Mouse (Mus musculus): Measurements from ENCODE around the gene Reep1. TPM values are rescaled to one million over a fixed set of nuclear protein-coding genes. Genes with fewer than 3 reads are reported as not detected.
A peak's percentile ranks its signal among the peaks of the same experiment; 100 is the strongest.

Reep1 gene
- polyA plus RNA-seq, 1 experiment from 2014 or later: 19.0 TPM

DNA sequence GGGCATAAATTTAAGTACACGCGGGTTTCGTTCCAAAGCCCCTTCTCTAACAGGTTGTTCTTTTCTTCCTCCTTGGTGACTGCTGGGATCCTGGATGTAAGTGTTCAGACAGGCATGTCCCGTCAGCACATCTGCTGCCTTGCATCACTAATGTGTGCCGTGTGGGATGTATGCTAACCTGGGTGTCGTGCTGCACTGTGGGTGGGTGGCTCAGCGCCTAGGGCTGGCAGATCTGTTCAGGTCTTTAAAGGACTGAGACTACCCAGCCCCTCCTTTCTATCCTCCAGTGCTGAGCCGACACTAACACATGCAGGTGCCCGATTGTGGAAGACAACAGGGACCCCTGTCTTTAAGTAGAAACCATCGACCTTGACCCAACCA is 94.3 kb downstream of the Reep1 start:
- 61% methylated on average over 10 of the region's 10 CpGs for WGBS
- peaks cover 13 to 19% of the 10 kb centered on the region in 2 experiments for H3K4me1 ChIP-seq (ENCODE audit: control insufficient read depth in 2 of 2, insufficient read depth in 2 of 2, low read length in 2 of 2)
- H3K9me3 ChIP-seq (ENCODE audit: control insufficient read depth, low read length): no peaks in the 10 kb centered on the region
- no peaks in the 10 kb centered on the region for H3K36me3 ChIP-seq (ENCODE audit: control insufficient read depth, insufficient read depth, low read length)
- H3K9ac ChIP-seq (ENCODE audit: low read length): no peak overlapping the region
- no peak overlapping the region for H3K4me2 ChIP-seq (ENCODE audit: low read length)
- no peak overlapping the region for H3K4me3 ChIP-seq (ENCODE audit: control insufficient read depth in 1 of 2, insufficient read depth in 1 of 2, low read depth in 1 of 2, low read length in 2 of 2)
- H3K27ac ChIP-seq (replicated peaks in 1 of 2; ENCODE audit: control insufficient read depth in 1 of 2, insufficient read depth in 1 of 2, low read depth in 2 of 2, low read length in 2 of 2): no peak overlapping the region
- ATAC-seq (ENCODE audit: insufficient number of reproducible peaks, insufficient read depth, low FRiP score, low read depth): no peak
- H3K27me3 ChIP-seq (ENCODE audit: control insufficient read depth, insufficient read depth, low read length): no peaks in the 10 kb centered on the region

DNA sequence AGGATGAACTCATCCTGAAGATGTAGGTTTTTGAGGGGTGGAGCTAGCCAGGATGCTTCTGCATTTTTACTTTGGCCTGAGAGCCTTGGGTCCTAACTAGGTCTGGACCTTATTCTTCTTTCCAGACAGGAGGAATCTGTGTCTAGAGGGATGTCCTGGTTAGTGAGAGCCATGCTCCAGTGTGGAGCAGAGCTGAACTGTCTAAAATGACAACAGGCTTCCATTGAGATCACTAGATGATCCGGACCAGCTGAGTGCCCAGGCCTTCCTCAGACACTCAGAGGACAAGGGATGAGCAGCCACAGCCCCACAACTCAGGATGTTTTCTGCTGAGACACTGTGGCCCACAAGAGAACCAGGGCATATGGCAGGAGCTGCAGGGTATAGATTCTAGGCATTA is 96.2 kb downstream of the Reep1 start:
- WGBS: 81% methylated on average over 1 of the region's 1 CpGs
- H3K9ac ChIP-seq (ENCODE audit: low read length): peak overlapping the region; percentile 54; the same call in 1 of the 2 replicates
- no peak for ATAC-seq (ENCODE audit: insufficient number of reproducible peaks, insufficient read depth, low FRiP score, low read depth)

GRCm38 (mm10) chr6:71804061-71804829 is 96.9 kb downstream of the Reep1 start:
- H3K4me2 ChIP-seq (ENCODE audit: low read length): peak overlapping the region; percentile 60
- peak; percentile 78 for ATAC-seq (ENCODE audit: insufficient number of reproducible peaks, insufficient read depth, low FRiP score, low read depth)
- peaks cover 13 to 22% of the 10 kb centered on the region in 2 experiments for H3K4me1 ChIP-seq (ENCODE audit: control insufficient read depth in 2 of 2, insufficient read depth in 2 of 2, low read length in 2 of 2)
- peak overlapping the region; percentile 58 for H3K9ac ChIP-seq (ENCODE audit: low read length)
- no peaks in the 10 kb centered on the region for H3K27me3 ChIP-seq (ENCODE audit: control insufficient read depth, insufficient read depth, low read length)
- peak overlapping the region in 1 of 2 experiments; percentile 19; a peak in 1 of 4 replicates for H3K4me3 ChIP-seq (ENCODE audit: control insufficient read depth in 1 of 2, insufficient read depth in 1 of 2, low read depth in 1 of 2, low read length in 2 of 2)
- WGBS: 8% methylated on average over 12 of the region's 12 CpGs
- no peaks in the 10 kb centered on the region for H3K9me3 ChIP-seq (ENCODE audit: control insufficient read depth, low read length)
- H3K27ac ChIP-seq (replicated peaks in 1 of 2; ENCODE audit: control insufficient read depth in 1 of 2, insufficient read depth in 1 of 2, low read depth in 2 of 2, low read length in 2 of 2): peak overlapping the region; percentile 88 to 90
- peaks cover 17% of the 10 kb centered on the region; the same call in 1 of the 2 replicates for H3K36me3 ChIP-seq (ENCODE audit: control insufficient read depth, insufficient read depth, low read length)

More for the DNA sequence above, 96.2 kb downstream of the Reep1 start:
- peak overlapping the region; percentile 12 to 90 for H3K27ac ChIP-seq (replicated peaks in 1 of 2; ENCODE audit: control insufficient read depth in 1 of 2, insufficient read depth in 1 of 2, low read depth in 2 of 2, low read length in 2 of 2)
- H3K4me2 ChIP-seq (ENCODE audit: low read length): no peak overlapping the region
- H3K36me3 ChIP-seq (ENCODE audit: control insufficient read depth, insufficient read depth, low read length): peaks cover 11% of the 10 kb centered on the region; the same call in 1 of the 2 replicates
- peaks cover 13 to 19% of the 10 kb centered on the region in 2 experiments for H3K4me1 ChIP-seq (ENCODE audit: control insufficient read depth in 2 of 2, insufficient read depth in 2 of 2, low read length in 2 of 2)
- H3K9me3 ChIP-seq (ENCODE audit: control insufficient read depth, low read length): no peaks in the 10 kb centered on the region
- no peaks in the 10 kb centered on the region for H3K27me3 ChIP-seq (ENCODE audit: control insufficient read depth, insufficient read depth, low read length)
- H3K4me3 ChIP-seq (ENCODE audit: control insufficient read depth in 1 of 2, insufficient read depth in 1 of 2, low read depth in 1 of 2, low read length in 2 of 2): no peak overlapping the region

GRCm38 (mm10) chr6:71806713-71807112 is 99.4 kb downstream of the Reep1 start:
- H3K9me3 ChIP-seq (ENCODE audit: control insufficient read depth, low read length): no peaks in the 10 kb centered on the region
- no peaks in the 10 kb centered on the region for H3K27me3 ChIP-seq (ENCODE audit: control insufficient read depth, insufficient read depth, low read length)
- no peak overlapping the region for H3K4me3 ChIP-seq (ENCODE audit: control insufficient read depth in 1 of 2, insufficient read depth in 1 of 2, low read depth in 1 of 2, low read length in 2 of 2)
- peaks cover 10 to 22% of the 10 kb centered on the region in 2 experiments for H3K4me1 ChIP-seq (ENCODE audit: control insufficient read depth in 2 of 2, insufficient read depth in 2 of 2, low read length in 2 of 2)
- no peak overlapping the region for H3K4me2 ChIP-seq (ENCODE audit: low read length)
- no peak overlapping the region for H3K9ac ChIP-seq (ENCODE audit: low read length)
- H3K27ac ChIP-seq (replicated peaks in 1 of 2; ENCODE audit: control insufficient read depth in 1 of 2, insufficient read depth in 1 of 2, low read depth in 2 of 2, low read length in 2 of 2): no peak overlapping the region
- 61% methylated on average over 1 of the region's 1 CpGs for WGBS
- ATAC-seq (ENCODE audit: insufficient number of reproducible peaks, insufficient read depth, low FRiP score, low read depth): no peak
- H3K36me3 ChIP-seq (ENCODE audit: control insufficient read depth, insufficient read depth, low read length): peaks cover 35% of the 10 kb centered on the region

GRCm38 (mm10) chr6:71809890-71810289 is 102.5 kb downstream of the Reep1 start:
- 93% methylated on average over 9 of the region's 9 CpGs for WGBS
- Histone ChIP-seq H3K36me3 (ENCODE audit: control insufficient read depth, insufficient read depth, low read length) (peaks cover 65% of the 10 kb centered on the region), H3K9me3 (ENCODE audit: control insufficient read depth, low read length) (no peaks in the 10 kb centered on the region), H3K4me2 (ENCODE audit: low read length) (no peak overlapping the region), H3K9ac (ENCODE audit: low read length) (no peak overlapping the region), H3K27ac (replicated peaks in 1 of 2; ENCODE audit: control insufficient read depth in 1 of 2, insufficient read depth in 1 of 2, low read depth in 2 of 2, low read length in 2 of 2) (no peak overlapping the region), H3K4me1 (ENCODE audit: control insufficient read depth in 2 of 2, insufficient read depth in 2 of 2, low read length in 2 of 2) (peaks cover 5 to 14% of the 10 kb centered on the region in 2 experiments), H3K27me3 (ENCODE audit: control insufficient read depth, insufficient read depth, low read length) (no peaks in the 10 kb centered on the region), H3K4me3 (ENCODE audit: control insufficient read depth in 1 of 2, insufficient read depth in 1 of 2, low read depth in 1 of 2, low read length in 2 of 2) (no peak overlapping the region)
- ATAC-seq (ENCODE audit: insufficient number of reproducible peaks, insufficient read depth, low FRiP score, low read depth): no peak

- no peak overlapping the region for H3K4me2 ChIP-seq (ENCODE audit: low read length)
- no peak overlapping the region for H3K4me3 ChIP-seq (ENCODE audit: control insufficient read depth in 1 of 2, insufficient read depth in 1 of 2, low read depth in 1 of 2, low read length in 2 of 2)
- peaks cover 89% of the 10 kb centered on the region for H3K36me3 ChIP-seq (ENCODE audit: control insufficient read depth, insufficient read depth, low read length)
- H3K4me1 ChIP-seq (ENCODE audit: control insufficient read depth in 2 of 2, insufficient read depth in 2 of 2, low read length in 2 of 2): 0 out of 4 replicates have a peak, but pooled peaks cover 0 to 3% of the 10 kb centered on the region in 2 experiments
- no peak overlapping the region for H3K9ac ChIP-seq (ENCODE audit: low read length)
- no peaks in the 10 kb centered on the region for H3K9me3 ChIP-seq (ENCODE audit: control insufficient read depth, low read length)
- no peaks in the 10 kb centered on the region for H3K27me3 ChIP-seq (ENCODE audit: control insufficient read depth, insufficient read depth, low read length)
- 74% methylated on average over 2 of the region's 2 CpGs for WGBS
- no peak for ATAC-seq (ENCODE audit: insufficient number of reproducible peaks, insufficient read depth, low FRiP score, low read depth)
- H3K27ac ChIP-seq (replicated peaks in 1 of 2; ENCODE audit: control insufficient read depth in 1 of 2, insufficient read depth in 1 of 2, low read depth in 2 of 2, low read length in 2 of 2): no peak overlapping the region
These were observed 105.5 kb downstream of the Reep1 start for GRCm38 (mm10) chr6:71812820-71813219.

DNA sequence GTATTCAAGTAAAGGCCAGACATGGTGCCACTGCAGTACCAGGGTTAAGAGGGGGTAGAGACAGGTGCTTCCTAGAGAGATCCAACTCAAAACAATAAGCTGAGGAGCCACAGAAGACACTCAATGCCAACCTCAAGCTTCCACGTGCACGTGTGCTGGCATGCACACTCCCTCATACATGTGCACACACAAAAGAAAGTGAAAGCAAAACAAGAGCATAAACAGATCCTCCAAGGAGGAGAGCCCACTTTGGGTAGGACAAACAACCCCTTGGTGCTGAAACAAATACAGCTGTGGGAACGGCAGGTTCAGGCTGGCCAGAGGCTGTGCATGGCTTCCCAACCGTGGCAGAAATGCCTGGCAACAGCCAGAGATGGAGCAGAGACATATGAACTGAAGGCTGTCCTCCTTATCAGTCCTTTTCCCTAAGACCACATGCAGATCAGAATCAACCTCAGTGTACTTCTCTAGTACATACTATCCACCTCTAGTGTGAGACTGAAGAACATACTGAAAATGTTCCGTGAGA is 112.5 kb downstream of the Reep1 start:
- Histone ChIP-seq H3K27me3 (ENCODE audit: control insufficient read depth, insufficient read depth, low read length) (no peaks in the 10 kb centered on the region), H3K4me2 (ENCODE audit: low read length) (no peak overlapping the region), H3K4me3 (ENCODE audit: control insufficient read depth in 1 of 2, insufficient read depth in 1 of 2, low read depth in 1 of 2, low read length in 2 of 2) (no peak overlapping the region), H3K27ac (replicated peaks in 1 of 2; ENCODE audit: control insufficient read depth in 1 of 2, insufficient read depth in 1 of 2, low read depth in 2 of 2, low read length in 2 of 2) (no peak overlapping the region), H3K9me3 (ENCODE audit: control insufficient read depth, low read length) (no peaks in the 10 kb centered on the region), H3K9ac (ENCODE audit: low read length) (no peak overlapping the region), H3K4me1 (ENCODE audit: control insufficient read depth in 2 of 2, insufficient read depth in 2 of 2, low read length in 2 of 2) (peaks cover 0 to 9% of the 10 kb centered on the region in 2 experiments; a peak in 2 of 4 replicates), H3K36me3 (ENCODE audit: control insufficient read depth, insufficient read depth, low read length) (peaks cover 39% of the 10 kb centered on the region)
- WGBS: 89% methylated on average over 5 of the region's 5 CpGs
- no peak for ATAC-seq (ENCODE audit: insufficient number of reproducible peaks, insufficient read depth, low FRiP score, low read depth)

Data from heart, embryonic 14.5 days (tissue).